Mouse (Mus musculus): Measurements from ENCODE around the gene Cpeb3.

- no peak for TF ChIP-seq CTCF (IDR thresholded peaks at IDR 0.05; ENCODE audit: low read depth, low read length)
- no peak for TF ChIP-seq POLR2A (IDR thresholded peaks at IDR 0.05; ENCODE audit: insufficient read depth, low read length)
These were observed 157.6 kb downstream of the Cpeb3 start for GRCm38 (mm10) chr19:37050643-37051345.
